Mouse (Mus musculus): ENCODE measurements around the gene Pard3b.

Pard3b gene

DNA sequence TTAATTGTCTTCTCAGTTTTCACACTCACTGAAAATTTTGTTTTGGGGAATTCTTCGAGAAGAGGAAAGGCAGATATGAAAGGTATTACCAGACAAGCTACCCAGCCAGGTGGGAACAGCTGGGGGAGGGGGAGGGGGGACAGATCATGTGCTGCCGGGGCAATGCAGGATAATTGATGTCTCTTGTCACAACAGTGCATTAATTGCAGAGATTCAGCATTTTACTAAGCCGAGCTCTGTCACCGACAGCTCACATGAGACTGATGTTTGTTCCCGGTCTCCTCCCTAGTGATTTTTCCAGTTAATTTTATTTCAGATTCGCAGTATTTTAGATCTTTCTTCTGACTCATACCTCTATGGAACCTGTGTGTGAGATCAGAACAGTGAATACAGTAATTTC is 850.2 kb downstream of the Pard3b start:
- DNase-seq (ENCODE audit: low spot score): no peak

- no peak for DNase-seq (ENCODE audit: low spot score)
These were observed 860.5 kb downstream of the Pard3b start for GRCm38 (mm10) chr1:62499146-62499545.

- no peak for DNase-seq (ENCODE audit: low spot score)
These were observed 871.9 kb downstream of the Pard3b start for GRCm38 (mm10) chr1:62510501-62510900.

GRCm38 (mm10) chr1:62511681-62512080 is 873.1 kb downstream of the Pard3b start:
- DNase-seq (ENCODE audit: low spot score): no peak

- no peak for DNase-seq (ENCODE audit: low spot score)
These were observed 880.1 kb downstream of the Pard3b start for GRCm38 (mm10) chr1:62518621-62519213.

DNA sequence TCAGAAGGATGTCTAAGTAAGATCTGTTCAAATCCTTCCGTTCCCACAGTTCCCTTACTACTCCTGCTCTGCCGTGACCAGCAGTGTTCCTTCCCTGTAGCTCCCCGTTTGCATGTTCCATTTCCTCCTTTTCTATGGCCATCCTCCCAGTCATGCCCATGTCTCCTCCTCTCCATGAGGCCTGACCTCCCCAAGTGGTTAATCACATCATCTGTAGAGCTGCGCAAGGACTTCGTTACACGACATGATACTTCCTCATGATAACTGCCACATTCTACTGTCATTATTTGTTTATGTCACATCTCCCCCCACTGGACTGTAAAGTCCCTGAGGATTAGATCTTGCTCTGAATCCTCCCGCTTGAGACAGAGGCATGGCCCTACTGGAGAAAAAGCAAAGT is 882.7 kb downstream of the Pard3b start:
- no peak for DNase-seq (ENCODE audit: low spot score)

- DNase-seq (ENCODE audit: low spot score): no peak
These were observed 884.1 kb downstream of the Pard3b start for GRCm38 (mm10) chr1:62522761-62523160.

DNA sequence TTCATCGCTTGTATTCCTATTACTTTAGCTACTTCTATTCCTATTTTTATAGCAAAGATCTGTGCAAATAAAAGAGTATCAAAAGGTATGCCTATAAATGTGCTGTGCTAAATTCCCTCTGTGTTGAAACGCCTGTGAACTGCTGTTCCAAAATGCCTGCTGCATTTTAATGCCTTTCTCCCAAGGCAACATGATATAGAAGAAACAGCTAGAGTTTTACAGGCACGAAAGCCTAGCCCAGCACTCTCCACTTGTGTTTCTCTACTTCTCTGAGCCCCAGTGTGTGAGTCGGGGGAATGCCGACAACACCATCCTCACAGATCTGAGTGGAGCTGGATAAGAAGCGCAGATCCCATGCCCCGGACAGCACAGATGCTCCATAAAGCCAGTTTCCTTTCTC is 889.2 kb downstream of the Pard3b start:
- no peak for DNase-seq (ENCODE audit: low spot score)

DNA sequence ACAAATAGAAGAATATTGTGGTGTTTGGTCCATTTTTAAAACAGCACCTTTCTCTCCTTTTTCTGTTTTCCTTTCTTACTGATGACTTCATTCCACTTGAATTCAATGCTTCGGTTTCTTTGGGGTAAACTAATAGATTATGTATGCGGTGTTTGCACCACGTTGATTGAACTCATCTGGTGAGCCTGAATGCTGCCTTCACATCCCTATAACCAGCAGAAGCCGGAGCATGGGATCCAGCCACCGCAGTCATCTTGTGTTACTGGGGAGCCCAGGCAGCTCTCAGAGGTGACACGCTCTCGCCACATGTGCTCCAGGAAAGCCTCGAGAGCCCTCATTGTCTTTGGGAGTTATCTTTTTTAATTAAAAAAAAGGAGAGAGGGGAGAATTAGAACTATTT is 891.3 kb downstream of the Pard3b start:
- no peak for DNase-seq (ENCODE audit: low spot score)

DNA sequence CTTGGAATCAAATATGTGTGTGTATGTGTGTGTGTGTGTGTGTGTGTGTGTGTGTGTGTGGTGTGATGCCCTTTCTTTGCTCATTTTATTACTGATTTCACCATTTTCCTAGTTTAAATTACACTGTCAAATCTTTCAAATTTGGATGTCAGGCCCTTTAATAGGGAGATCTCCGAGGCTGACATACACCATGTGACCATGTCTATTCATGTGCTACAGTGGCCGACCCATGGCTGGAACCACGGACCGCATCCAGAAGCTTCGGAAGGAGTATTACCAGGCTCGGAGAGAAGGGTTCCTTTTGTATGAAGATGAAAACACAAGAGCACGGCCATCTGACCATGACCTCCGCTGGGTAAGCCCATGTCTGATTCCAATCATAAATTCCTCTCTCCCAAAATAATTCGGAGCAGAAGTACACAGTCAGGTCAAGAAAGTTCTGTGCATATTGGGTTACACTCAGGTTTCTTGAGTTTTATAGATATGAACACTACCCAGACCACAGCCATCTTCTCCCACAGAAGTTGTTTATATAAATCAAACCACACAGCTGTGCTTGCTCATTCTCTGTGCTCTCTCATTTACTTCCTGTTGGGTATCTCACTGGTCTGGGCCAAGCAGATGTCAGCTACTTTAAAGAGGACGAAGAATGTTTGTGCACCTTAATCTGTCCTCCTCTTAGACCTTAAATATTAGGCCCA is 894.0 kb downstream of the Pard3b start:
- DNase-seq (ENCODE audit: low spot score): no peak

DNA sequence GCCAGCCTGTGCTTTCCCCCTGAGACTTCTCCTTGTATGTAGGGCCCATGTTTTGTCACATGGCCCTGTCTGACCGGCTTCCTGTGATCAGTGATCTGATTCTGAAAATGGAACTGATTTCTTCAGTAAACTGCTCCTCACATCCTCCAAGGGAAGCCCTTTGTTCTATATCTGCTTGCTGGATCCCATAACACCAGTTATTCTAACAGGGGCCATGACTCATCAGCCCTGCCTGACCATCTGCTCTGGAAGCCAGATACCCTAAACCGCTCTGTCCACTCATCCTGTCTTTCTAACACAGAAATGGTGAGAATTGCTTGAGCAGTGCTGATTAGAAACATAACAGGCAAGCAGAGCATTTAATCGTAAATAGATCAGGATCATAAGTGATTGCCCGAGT is 910.3 kb downstream of the Pard3b start:
- no peak for DNase-seq (ENCODE audit: low spot score)

- no peak for DNase-seq (ENCODE audit: low spot score)
These were observed 911.9 kb downstream of the Pard3b start for GRCm38 (mm10) chr1:62550546-62550945.

- no peak for DNase-seq (ENCODE audit: low spot score)
These were observed 912.9 kb downstream of the Pard3b start for GRCm38 (mm10) chr1:62551516-62551915.

- no peak for DNase-seq (ENCODE audit: low spot score)
These were observed 917.2 kb downstream of the Pard3b start for GRCm38 (mm10) chr1:62555838-62556237.

GRCm38 (mm10) chr1:62562987-62563386 is 924.4 kb downstream of the Pard3b start:
- no peak for DNase-seq (ENCODE audit: low spot score)

DNA sequence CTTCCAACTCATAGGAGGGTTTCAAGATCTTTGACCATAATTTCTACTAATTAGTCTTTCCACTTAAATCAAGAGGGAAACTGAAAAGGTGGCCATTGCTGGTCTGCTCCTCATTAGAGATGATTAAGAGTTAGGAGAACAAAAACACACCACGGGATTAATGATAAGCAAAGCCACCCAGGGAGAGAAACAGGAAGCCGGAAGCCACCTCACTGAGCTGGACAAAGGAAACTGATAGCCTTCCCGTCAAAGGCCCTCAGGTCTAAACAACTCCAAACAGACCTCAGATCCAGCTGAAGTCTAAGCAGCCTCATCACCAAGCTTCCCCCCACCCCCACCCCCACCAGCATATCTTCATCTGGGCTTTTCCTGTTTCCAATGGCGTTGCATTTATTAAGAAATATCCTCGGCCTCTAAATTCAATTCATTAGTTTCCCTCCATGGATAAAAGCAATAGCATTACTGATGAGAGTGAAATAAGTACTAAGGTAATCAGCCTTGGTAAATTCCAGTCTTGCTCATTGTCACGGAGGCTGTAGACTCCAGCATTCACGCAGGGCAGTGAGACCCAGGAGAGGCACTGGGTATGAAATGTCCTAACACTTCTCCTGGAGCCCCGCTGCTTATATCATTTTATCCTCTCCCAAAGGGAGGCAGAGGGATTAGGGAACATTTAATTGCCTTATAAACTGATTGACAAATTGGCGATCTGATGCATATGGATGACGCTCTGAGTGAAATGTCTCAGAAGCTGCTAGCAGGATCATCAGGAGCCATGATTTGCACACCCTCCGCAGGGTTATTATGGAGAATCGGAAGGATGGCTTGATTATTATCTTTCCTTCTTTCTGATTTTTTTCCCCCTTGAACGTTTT is 925.9 kb downstream of the Pard3b start:
- no peak for DNase-seq (ENCODE audit: low spot score)

DNA sequence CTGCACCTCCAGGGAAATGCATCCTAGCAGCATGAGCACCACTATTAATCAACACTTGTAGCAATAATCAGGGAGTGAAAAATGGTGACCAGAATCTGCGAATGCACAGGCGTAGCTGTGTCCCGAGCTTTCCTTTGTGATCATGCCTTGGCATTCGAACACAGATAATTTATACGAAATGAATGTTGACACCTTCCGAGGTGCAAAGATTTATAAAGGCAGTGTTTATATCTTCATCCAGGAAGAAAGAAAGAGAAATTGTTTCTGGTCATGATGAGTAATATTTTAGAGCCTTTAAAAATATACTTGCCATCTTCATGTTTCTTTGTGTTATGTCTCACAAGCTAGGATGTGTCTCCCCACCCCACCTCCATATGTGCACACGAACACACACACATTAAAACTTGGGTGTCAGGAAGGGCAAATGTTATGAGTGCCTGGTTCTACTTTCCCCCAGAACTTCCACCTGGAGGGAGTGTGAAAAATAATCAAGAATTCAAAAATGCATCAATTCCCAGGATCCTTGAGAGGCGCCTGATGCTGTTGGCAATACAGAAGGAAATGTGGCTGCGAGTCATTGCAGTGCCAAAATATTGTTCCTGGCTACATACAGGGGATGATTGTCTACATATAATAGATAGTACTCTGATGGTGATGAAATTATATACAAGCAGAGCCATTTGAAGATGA is 926.6 kb downstream of the Pard3b start:
- no peak for DNase-seq (ENCODE audit: low spot score)

GRCm38 (mm10) chr1:62566596-62566995 is 928.0 kb downstream of the Pard3b start:
- no peak for DNase-seq (ENCODE audit: low spot score)

DNA sequence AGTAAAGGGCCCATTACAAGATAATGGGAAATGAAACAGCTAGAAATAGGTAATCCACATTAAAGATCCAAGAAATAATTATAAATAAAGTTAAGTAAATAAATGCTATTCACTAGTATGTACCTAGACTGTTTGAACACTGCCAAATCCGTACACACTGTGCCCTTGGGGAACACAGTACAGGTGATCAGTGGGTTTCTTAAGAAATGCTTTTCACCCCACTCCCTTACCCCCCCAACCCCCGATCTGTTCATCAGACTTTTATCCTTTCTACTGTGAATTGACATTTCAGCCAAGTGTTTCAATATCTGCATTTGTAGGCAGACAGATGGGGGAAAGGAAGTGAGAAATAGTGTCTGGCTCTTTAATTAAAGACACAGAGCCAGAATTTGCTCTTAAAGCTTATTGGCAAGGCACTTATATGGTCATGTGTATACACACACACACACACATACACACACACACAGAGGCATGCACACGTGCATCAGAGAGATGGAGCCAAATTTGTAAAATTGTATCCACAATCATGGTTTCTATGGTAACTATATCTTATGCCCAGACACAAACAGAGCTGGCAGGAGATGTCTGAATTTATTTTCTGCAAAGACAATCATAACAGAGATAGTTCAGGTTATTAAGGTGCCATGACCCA is 938.4 kb downstream of the Pard3b start:
- DNase-seq (ENCODE audit: low spot score): no peak

- no peak for DNase-seq (ENCODE audit: low spot score)
These were observed 940.6 kb downstream of the Pard3b start for GRCm38 (mm10) chr1:62579024-62579765.

DNA sequence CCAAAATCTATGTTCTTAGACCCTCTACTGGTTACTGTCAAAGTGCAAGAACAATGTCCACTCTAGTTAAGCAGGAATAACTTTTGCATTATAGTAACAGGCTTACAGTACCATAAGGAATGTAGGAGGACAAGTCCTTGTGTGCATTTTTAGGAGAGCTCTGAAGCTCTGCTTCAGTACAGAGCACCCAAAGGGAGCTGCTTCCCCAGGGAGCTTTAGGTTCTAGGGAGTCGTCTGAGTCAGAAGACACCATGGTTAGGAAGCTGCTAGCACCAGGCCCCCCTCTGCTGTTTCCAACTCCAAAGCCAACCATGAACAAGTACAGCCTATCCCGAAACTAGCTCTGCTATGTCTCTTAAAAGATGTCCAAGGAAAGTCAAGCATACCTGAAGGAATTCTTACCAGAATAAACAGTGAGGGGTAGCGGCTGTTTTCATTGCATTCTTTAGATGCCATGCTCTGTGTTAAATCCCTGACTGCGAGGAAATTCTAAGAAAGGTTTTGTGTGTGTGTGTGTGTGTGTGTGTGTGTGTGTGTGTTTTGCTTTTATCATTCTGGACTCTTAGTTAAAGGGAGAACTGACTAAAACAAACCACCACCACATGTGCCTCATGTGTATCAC is 941.8 kb downstream of the Pard3b start:
- DNase-seq (ENCODE audit: low spot score): no peak

Data from testis, postnatal 10 days (tissue).